Mouse (Mus musculus) liver, embryonic 14.5 days (tissue): ENCODE measurements at regions not wholly inside any gene's neighbourhood (a gene's known extent, or its start where the extent isn't known, plus 50 kb on each side); places are given as distances from the start of the nearest gene placed in this dataset.

Experiments
- ATAC-seq: fragments of 200-750 bp; cut with Nextera tagmentation; 2 replicates; pipeline ENCODE4 v1.8.0; 2017; ENCODE audit warnings: moderate number of reproducible peaks, mild to moderate bottlenecking, moderate library complexity; ENCODE audit not compliant: insufficient read depth
- DNase-seq, 3 experiments: peaks; one replicate each; pipeline ENCODE4 v3.0.0-alpha.2; 2012 to 2013; ENCODE audit warnings: low read depth in 3 of 3, low spot score in 3 of 3
- H3K27ac ChIP-seq: fragments of 300-500 bp; sonication (generic); 2 replicates; pipeline ENCODE4 v1.5.1; 2014; ENCODE audit warnings: moderate library complexity, mild to moderate bottlenecking, control low read depth, inconsistent platforms
- H3K27me3 ChIP-seq: fragments of 300-500 bp; sonication (generic); 2 replicates; pipeline ENCODE4 v1.6.1; 2014; ENCODE audit warnings: mild to moderate bottlenecking, low read length, moderate library complexity; ENCODE audit not compliant: control insufficient read depth, insufficient read depth
- H3K36me3 ChIP-seq: fragments of 300-500 bp; sonication (generic); replicated peaks from 2 replicates; pipeline ENCODE4 v1.6.1; 2014; ENCODE audit warnings: low read depth; ENCODE audit not compliant: control insufficient read depth, insufficient read depth
- H3K4me1 ChIP-seq, 2 experiments: fragments of 200-500 bp in 1 of 2; fragments of 300-500 bp in 1 of 2; sonication (generic) in 1 of 2; replicated peaks; 2 replicates each; pipeline ENCODE4 v1.6.1; 2012 to 2014; ENCODE audit warnings: antibody characterized with exemption in 1 of 2, inconsistent platforms in 1 of 2, low read length in 1 of 2; ENCODE audit not compliant: control insufficient read depth in 2 of 2, insufficient read depth in 2 of 2
- H3K4me2 ChIP-seq: fragments of 300-500 bp; sonication (generic); 2 replicates; pipeline ENCODE4 v1.6.1; 2014; ENCODE audit warnings: low read depth, mild to moderate bottlenecking, control low read depth, moderate library complexity
- H3K4me3 ChIP-seq, 2 experiments: fragments of 200-500 bp in 1 of 2; fragments of 300-500 bp in 1 of 2; sonication (generic) in 1 of 2; 2 replicates each; pipeline ENCODE4 v1.5.1; 2012 to 2014; ENCODE audit warnings: low read depth in 2 of 2, low read length in 2 of 2, mild to moderate bottlenecking in 2 of 2, control low read depth in 1 of 2, inconsistent platforms in 1 of 2, moderate library complexity in 1 of 2; ENCODE audit not compliant: insufficient read depth in 1 of 2
- H3K9ac ChIP-seq: fragments of 300-500 bp; sonication (generic); replicated peaks from 2 replicates; pipeline ENCODE4 v1.6.1; 2014; ENCODE audit warnings: mild to moderate bottlenecking, control low read depth, moderate library complexity
- H3K9me3 ChIP-seq: fragments of 300-500 bp; sonication (generic); 2 replicates; pipeline ENCODE4 v1.6.1; 2016; ENCODE audit warnings: low read length, mixed read lengths; ENCODE audit not compliant: control insufficient read depth
- CTCF ChIP-seq: IDR thresholded peaks from 2 replicates; pipeline ENCODE4 v1.5.1; 2016; ENCODE audit warnings: antibody characterized with exemption, low read depth, control low read depth
- EP300 ChIP-seq: IDR thresholded peaks from 2 replicates; pipeline ENCODE4 v1.6.1; 2016; ENCODE audit warnings: antibody characterized with exemption, low read depth
- WGBS: fragments of 180-500 bp; shearing (Covaris S2); extraction: QIAGEN DNeasy Blood & Tissue Kit; methylation state at CpG from one replicate; pipeline ENCODE4 v1.1.7; 2014; ENCODE audit not compliant: insufficient replicate concordance; 5-methylcytosine and 5-hydroxymethylcytosine counted together

- 32% methylated on average over 3 of the region's 3 CpGs for WGBS
- no peaks in the 10 kb centered on the region for H3K9me3 ChIP-seq
- no peak overlapping the region for H3K4me2 ChIP-seq
- no peak for TF ChIP-seq CTCF
- no peak for TF ChIP-seq EP300
- peaks cover 39% of the 10 kb centered on the region for H3K27me3 ChIP-seq
- H3K36me3 ChIP-seq, result no peaks in the 10 kb centered on the region
- no peak for DNase-seq
- H3K9ac ChIP-seq, result no peak overlapping the region
- H3K27ac ChIP-seq, result no peak overlapping the region
- ATAC-seq, result no peak
- no peaks in the 10 kb centered on the region for H3K4me1 ChIP-seq
- no peak overlapping the region for H3K4me3 ChIP-seq
Measured at GRCm38 (mm10) chr2:94248948-94249347, 91.2 kb upstream of the Hsd17b12 start.

GRCm38 (mm10) chr2:94246851-94247471, 89.2 kb upstream of the Hsd17b12 start:
- 3% methylated on average over 30 of the region's 30 CpGs for WGBS
- no peak overlapping the region for H3K4me3 ChIP-seq
- TF ChIP-seq EP300 (no peak), CTCF (no peak)
- no peaks in the 10 kb centered on the region for H3K36me3 ChIP-seq
- peaks cover 58% of the 10 kb centered on the region for H3K27me3 ChIP-seq
- DNase-seq (no peak), ATAC-seq (no peak)
- H3K4me1 ChIP-seq, result no peaks in the 10 kb centered on the region
- no peak overlapping the region for H3K9ac ChIP-seq
- H3K9me3 ChIP-seq, result no peaks in the 10 kb centered on the region
- H3K27ac ChIP-seq, result no peak overlapping the region
- no peak overlapping the region for H3K4me2 ChIP-seq

- TF ChIP-seq EP300 (no peak), CTCF (no peak)
- 33% methylated on average over 9 of the region's 9 CpGs for WGBS
- Histone ChIP-seq H3K27ac (no peak overlapping the region), H3K36me3 (no peaks in the 10 kb centered on the region), H3K27me3 (peaks cover 66% of the 10 kb centered on the region), H3K9ac (no peak overlapping the region), H3K9me3 (no peaks in the 10 kb centered on the region), H3K4me3 (no peak overlapping the region), H3K4me2 (no peak overlapping the region), H3K4me1 (no peaks in the 10 kb centered on the region)
- DNase-seq (no peak), ATAC-seq (no peak)
Measured at GRCm38 (mm10) chr2:94246180-94246611, 88.4 kb upstream of the Hsd17b12 start.

- 3% methylated on average over 16 of the region's 16 CpGs for WGBS
- Histone ChIP-seq H3K4me1 (no peaks in the 10 kb centered on the region), H3K27ac (no peak overlapping the region), H3K4me2 (no peak overlapping the region), H3K27me3 (peaks cover 74% of the 10 kb centered on the region), H3K9me3 (no peaks in the 10 kb centered on the region), H3K9ac (no peak overlapping the region), H3K36me3 (no peaks in the 10 kb centered on the region), H3K4me3 (no peak overlapping the region)
- no peak for ATAC-seq
- TF ChIP-seq EP300, result no peak
- peak; percentile 79 for TF ChIP-seq CTCF
- DNase-seq, result peak; percentile 31 to 43 (median 42)
Measured at GRCm38 (mm10) chr2:94245305-94245959, 87.7 kb upstream of the Hsd17b12 start.

GRCm38 (mm10) chr2:94244140-94244539, 86.4 kb upstream of the Hsd17b12 start:
- Histone ChIP-seq H3K36me3 (no peaks in the 10 kb centered on the region), H3K27me3 (peaks cover 87% of the 10 kb centered on the region), H3K4me2 (no peak overlapping the region), H3K4me3 (no peak overlapping the region), H3K27ac (no peak overlapping the region), H3K4me1 (no peaks in the 10 kb centered on the region), H3K9ac (no peak overlapping the region), H3K9me3 (no peaks in the 10 kb centered on the region)
- 5% methylated on average over 9 of the region's 9 CpGs for WGBS
- DNase-seq (no peak), ATAC-seq (no peak)
- no peak for TF ChIP-seq EP300
- no peak for TF ChIP-seq CTCF
